Mouse (Mus musculus): ENCODE measurements at regions not wholly inside any gene's neighbourhood (a gene's known extent, or its start where the extent isn't known, plus 50 kb on each side); places are given as distances from the start of the nearest gene placed in this dataset.

DNA sequence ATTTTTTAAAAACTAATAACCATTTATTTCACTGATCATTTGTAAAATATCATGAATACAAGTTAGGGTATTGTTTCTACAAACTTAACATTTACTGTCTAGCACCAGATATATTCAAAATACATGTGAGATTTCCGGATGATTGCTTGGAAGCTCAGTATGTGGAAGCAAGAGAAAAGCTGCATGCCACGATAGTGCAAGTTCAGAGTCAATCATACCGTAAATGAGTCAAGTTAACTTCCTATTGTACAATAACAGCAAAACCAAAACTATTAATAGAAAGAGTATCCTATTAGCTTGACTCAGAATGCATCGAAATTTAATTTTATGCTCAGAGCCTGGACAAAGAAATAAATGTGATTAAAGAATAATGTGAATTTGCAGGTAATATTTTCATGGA is 1284.6 kb upstream of the Cited2 start:
- DNase-seq (ENCODE audit: low spot score): no peak

DNA sequence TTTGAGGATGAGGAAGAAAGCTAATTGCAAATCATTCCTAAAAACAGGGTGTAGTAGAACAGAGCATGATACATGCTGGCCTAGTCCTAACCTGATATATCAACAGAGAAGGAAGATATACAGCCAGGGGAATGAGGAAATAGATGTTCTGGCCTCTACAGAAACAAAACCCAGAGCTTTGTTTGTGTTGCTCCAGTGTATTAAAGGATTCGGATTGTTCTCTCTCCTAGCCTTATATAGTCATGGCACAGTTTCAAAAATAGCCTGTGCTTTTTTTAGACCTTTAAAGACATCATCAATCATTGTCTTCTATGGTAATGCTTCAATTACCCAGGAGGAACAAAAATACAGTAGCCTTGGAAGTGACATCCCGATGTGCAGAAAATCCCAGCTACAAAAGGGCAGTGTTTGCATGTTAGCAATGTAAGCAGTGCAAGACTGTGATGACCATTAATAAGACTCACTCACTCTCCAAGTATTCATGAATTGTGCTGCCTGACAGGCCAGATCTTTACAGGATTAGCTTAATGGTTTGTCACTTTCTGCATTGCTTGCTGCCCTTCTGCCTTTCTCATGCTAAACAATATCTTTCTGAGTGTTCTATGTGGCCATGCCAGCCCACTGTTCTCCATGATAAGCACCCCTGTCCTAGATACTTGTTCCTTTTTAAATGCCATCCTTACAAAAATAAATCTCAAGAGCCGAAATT is 1281.9 kb upstream of the Cited2 start:
- no peak for DNase-seq (ENCODE audit: low spot score)

- DNase-seq (ENCODE audit: low spot score): no peak
Observed at GRCm38 (mm10) chr10:16441661-16442072, 1281.4 kb upstream of the Cited2 start.

- DNase-seq (ENCODE audit: low spot score): no peak
Observed at GRCm38 (mm10) chr10:16443901-16444300, 1279.1 kb upstream of the Cited2 start.

DNA sequence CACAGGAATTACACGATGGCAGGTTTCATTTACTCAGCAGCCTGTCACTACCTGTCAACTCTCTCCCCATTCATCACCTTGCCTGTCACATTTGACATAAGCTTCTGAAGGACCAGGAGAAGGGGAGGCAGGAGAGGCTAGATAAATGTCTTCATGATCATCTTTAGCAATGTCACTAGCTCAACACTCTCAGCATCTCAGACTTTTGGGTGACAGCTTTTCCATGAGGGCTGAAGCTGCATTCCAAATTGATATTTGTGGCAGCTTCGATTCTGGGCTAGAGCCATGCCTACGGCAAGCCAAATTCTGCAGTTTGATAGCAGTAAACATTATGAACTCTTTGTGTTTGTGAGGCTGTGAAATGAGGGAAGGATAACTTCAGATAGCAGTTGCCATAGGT is 1255.1 kb upstream of the Cited2 start:
- DNase-seq (ENCODE audit: low spot score): no peak

DNA sequence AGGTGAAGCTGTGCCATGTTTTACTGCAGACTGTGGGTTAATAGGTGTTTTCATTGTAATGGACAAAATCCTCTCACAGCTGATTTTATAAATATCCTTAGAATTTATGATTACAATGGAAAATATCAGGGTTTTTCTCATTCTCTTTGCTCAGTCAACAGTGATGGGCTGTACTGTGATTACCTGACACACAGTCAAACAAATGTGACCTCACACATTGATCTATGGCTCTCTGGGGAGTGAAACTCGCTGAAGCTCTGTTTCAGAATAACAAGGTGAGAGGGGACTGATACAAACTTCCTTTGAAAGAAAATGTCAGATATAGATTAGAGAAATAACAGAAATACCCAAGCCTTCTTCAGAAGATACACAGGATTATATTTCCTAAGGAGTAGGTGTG is 1253.3 kb upstream of the Cited2 start:
- DNase-seq (ENCODE audit: low spot score): no peak

DNA sequence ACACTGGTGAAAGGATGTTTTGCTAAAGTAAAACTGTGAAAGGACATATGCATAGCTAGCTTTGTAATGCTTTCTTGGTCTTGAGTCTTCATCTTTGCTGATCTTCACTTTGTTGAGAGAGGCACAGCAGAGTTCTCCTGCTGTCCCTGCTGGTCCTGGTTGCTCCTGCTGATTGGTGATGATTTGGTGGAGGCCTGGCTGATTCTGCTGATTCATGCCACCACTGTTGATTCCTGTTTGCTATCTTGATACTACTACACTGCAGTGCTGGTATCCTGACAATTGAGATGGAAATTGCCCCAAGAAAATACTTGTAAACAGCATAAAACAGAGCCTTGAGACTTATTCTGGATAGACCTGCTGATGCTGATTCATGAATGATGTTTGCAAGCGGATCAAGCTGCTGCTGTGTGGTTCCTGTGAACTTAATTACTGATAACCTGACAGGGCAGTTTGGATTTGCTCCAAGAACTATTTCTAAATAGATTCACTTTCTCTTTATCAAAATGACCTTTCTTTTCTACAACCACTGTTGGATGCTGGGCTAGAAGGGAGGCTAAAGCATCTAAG is 1249.0 kb upstream of the Cited2 start:
- no peak for DNase-seq (ENCODE audit: low spot score)

DNA sequence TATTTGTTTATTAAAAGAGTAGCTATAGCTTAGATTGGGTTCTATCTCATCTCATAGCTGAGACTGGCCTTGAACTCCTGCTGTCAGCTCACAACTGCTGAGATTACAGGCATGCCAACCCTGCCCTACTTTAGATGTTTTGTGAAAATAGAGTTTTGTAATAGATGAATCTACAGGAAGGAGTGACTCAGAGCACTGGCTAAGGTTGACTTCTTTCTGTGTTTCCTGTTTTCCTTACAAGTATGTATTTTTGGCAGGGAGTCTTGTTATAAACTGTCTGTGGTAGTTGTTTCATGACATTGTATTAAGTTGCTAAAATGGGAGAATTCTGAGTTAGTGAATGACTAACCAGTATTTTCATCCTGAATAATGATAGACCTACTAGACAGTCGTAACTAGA is 1224.4 kb upstream of the Cited2 start:
- no peak for DNase-seq (ENCODE audit: low spot score)

- DNase-seq (ENCODE audit: low spot score): no peak
Observed at GRCm38 (mm10) chr10:16507681-16508080, 1215.3 kb upstream of the Cited2 start.

GRCm38 (mm10) chr10:16508161-16508560 is 1214.9 kb upstream of the Cited2 start:
- no peak for DNase-seq (ENCODE audit: low spot score)

- DNase-seq (ENCODE audit: low spot score): no peak
Observed at GRCm38 (mm10) chr10:16514656-16515055, 1208.4 kb upstream of the Cited2 start.

DNA sequence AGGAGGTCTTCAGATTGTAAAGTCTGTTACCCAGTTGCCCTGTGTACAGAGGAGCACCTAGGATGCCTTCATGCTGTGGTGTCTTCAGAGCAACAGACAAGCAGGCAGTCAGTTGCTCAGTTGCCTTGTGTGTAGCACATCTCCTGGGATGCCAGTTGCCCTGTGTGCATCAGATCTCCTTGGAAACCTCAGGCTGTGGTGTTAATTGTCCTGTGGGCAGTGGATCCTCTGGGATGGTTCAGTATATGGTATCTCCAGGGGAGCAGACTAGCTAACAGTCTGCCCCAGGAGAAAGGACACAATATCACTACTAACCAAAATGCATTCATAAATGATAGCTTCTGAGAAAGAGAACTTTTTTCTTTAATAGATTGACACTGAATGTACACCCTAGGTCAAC is 1201.1 kb upstream of the Cited2 start:
- no peak for DNase-seq (ENCODE audit: low spot score)

DNA sequence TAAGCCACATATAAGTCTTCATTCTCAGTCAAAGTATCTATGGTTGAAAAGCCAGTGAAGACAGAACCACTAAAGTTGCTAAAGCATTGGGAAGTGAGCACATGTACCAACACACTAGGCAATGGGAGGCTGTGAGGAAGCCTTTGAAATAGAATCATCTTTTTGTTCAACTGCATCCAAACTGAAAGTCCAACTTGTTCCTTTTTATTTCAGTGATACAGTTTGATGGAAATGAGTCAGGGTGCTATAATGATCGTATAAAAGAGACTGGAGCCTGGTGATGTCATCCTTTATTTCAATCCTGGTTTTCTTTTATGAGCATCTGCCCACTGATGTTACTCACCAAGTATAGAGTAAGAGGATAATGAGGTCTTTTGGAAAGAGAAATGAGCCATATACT is 1198.9 kb upstream of the Cited2 start:
- DNase-seq (ENCODE audit: low spot score): no peak

GRCm38 (mm10) chr10:16527693-16528092 is 1195.3 kb upstream of the Cited2 start:
- no peak for DNase-seq (ENCODE audit: low spot score)

DNA sequence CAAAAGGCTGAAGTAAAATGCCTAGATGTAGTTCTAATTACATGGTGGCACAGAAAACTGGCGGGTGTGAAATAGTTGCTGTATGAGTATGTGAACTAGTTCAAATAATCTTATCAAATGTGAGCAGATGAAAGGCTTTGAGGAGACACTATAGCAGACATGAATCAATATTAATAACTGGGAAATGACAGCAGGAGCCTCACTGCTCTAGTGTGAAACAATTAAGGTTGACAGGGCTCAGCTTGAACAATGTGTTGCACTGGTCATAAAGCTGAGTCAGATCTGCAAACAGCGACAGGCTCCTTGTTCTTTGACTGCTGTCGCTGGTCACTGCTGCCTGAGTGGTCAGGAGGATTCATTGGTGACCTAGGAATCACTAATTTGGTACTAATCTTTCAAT is 1185.4 kb upstream of the Cited2 start:
- no peak for DNase-seq (ENCODE audit: low spot score)

DNA sequence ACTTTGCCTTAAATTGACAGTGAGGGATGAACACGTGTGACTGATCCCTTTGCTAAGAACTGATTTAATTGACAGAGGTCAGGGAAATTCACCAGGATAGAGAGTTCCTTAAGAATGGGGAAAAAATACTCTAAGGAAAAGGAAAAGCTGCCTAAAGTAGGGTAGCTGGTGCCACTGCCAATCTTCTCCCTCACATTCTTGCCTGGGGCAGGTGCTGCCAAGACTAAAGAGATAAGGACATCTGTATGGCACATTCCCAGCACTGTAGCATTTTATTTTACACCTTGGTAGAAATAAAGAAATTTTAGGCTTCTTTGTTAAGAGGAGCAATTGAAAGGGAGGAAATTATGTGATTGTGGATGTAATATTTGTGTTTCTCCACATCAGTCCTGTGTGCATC is 1184.6 kb upstream of the Cited2 start:
- no peak for DNase-seq (ENCODE audit: low spot score)

DNA sequence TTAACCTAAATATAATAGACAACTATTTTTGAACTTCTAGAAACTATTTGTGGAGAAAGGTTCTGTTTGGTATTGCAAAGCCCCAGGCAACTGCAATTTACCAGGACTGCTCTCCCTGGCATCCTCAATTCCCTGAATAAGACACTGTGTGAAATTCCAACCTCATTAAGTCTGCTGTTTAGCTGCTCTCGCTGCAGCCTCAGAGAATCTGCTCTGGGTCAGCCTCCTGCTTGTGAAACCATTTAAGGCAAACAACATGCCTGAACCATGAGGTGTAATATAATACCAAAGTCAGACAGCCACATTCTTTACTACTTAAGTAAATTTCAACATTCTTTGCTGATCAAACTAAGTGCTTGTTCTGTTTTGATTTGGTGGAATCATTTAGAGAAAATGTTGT is 1177.6 kb upstream of the Cited2 start:
- DNase-seq (ENCODE audit: low spot score): peak; percentile 7

DNA sequence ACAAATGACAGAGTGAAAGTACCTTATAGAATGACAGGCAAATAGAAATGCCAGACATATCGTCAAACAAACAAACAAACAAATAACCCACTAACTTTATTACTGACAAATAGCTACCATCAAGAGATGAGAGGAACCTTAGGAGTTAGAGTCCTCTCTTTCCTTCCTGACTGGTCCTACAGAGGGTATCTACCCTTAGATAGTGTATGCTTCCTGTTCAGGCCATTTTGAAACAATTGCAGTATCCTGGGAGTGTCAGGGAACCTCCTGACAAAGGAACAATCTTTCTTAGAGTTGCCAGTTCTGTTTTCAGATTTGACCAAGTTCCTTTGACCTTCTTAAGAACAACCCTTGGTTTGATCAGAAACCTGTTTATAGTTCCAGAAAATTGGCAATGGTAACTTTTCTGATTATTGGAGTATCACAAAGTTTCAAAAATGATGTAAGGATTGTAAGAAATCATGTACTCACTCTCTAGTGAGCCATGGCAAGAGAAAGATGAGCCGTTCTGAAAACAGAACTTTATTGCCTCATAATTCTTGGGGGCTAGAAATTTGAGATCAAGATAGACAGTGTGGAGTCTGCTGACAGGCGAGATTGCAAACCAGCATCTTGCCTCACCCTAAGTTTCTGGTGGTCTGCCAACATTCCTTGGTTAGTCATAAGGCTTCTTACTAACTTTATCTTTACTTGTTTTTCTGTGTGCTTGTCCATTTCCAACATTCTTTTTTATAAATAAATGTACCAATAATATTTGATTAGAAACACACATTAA is 1170.0 kb upstream of the Cited2 start:
- DNase-seq (ENCODE audit: low spot score): peak; percentile 48

GRCm38 (mm10) chr10:16574568-16574967 is 1148.5 kb upstream of the Cited2 start:
- no peak for DNase-seq (ENCODE audit: low spot score)

- DNase-seq (ENCODE audit: low spot score): no peak
Observed at GRCm38 (mm10) chr10:16578554-16579078, 1144.4 kb upstream of the Cited2 start.

GRCm38 (mm10) chr10:16580200-16580599 is 1142.8 kb upstream of the Cited2 start:
- DNase-seq (ENCODE audit: low spot score): no peak

DNA sequence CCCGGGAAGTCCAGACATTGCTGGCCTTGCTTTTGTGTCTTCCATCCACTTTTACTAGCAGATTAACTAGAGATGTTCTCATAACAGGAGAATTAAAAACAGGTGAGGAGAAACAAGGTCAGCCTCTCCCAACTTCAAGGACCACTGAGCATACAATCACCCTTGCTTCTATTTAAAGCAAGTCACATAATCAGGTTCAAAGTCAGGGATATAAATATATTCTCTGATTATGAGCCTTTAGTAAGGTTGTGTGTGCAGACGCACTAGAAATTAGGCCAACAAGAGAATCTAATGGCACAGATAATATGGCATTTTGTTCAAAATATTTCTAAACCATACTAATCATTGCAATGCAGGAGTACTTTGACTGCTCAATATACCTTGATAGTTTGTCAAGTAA is 1134.2 kb upstream of the Cited2 start:
- no peak for DNase-seq (ENCODE audit: low spot score)

DNA sequence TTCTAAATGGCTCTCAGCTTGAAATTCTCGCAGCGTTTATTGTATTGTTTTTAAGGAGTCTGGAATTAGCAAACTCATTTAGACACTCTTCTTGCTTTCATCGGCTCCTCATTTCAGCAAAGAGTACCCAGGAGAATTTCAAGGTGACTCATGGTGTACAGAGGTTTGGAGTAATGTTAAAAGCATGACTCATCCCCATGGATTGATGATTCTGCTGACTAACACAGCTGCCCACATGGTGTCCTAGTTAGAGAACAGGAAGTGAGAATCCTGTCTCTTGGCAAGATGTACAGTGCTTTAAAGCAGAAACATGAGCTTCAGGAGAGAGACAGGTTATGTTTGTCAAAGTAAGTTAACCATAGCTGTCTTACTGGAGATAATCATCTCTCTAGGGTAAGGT is 1133.6 kb upstream of the Cited2 start:
- no peak for DNase-seq (ENCODE audit: low spot score)

All from urinary bladder, postnatal 25 days (tissue).